Mouse (Mus musculus) midbrain, embryonic 15.5 days (tissue): Measurements from ENCODE around the gene Slc13a3. TPM values are rescaled to one million over a fixed set of nuclear protein-coding genes. Genes with fewer than 3 reads are reported as not detected.
A peak's percentile ranks its signal among the peaks of the same experiment; 100 is the strongest.

Source experiments
- ATAC-seq: fragments of 200-750 bp; cut with Nextera tagmentation; replicated peaks from 2 replicates; pipeline ENCODE4 v1.8.0; 2017; ENCODE audit warnings: moderate TSS enrichment
- H3K27ac ChIP-seq: fragments of 300-500 bp; sonication (generic); 2 replicates; pipeline ENCODE4 v1.5.1; 2015; ENCODE audit warnings: mild to moderate bottlenecking, inconsistent platforms
- H3K27me3 ChIP-seq: fragments of 300-500 bp; sonication (generic); replicated peaks from 2 replicates; pipeline ENCODE4 v1.6.1; 2015; ENCODE audit warnings: inconsistent platforms
- H3K36me3 ChIP-seq: fragments of 300-500 bp; sonication (generic); replicated peaks from 2 replicates; pipeline ENCODE4 v1.6.1; 2015; ENCODE audit warnings: inconsistent platforms
- H3K4me1 ChIP-seq: fragments of 300-500 bp; sonication (generic); 2 replicates; pipeline ENCODE4 v1.6.1; 2015; ENCODE audit warnings: inconsistent platforms
- H3K4me2 ChIP-seq: fragments of 300-500 bp; sonication (generic); 2 replicates; pipeline ENCODE4 v1.6.1; 2015; ENCODE audit warnings: inconsistent platforms, mild to moderate bottlenecking, moderate library complexity
- H3K4me3 ChIP-seq: fragments of 300-500 bp; sonication (generic); 2 replicates; pipeline ENCODE4 v1.5.1; 2015; ENCODE audit warnings: mild to moderate bottlenecking, inconsistent platforms
- H3K9ac ChIP-seq: fragments of 300-500 bp; sonication (generic); 2 replicates; pipeline ENCODE4 v1.6.1; 2015; ENCODE audit warnings: mild to moderate bottlenecking, inconsistent platforms
- H3K9me3 ChIP-seq: fragments of 300-500 bp; sonication (generic); 2 replicates; pipeline ENCODE4 v1.6.1; 2016; ENCODE audit warnings: inconsistent platforms
- WGBS: fragments of 180-500 bp; shearing (Covaris S2); methylation state at CpG from one replicate; pipeline ENCODE4 v1.1.7; 2015; ENCODE audit warnings: mixed read lengths; 5-methylcytosine and 5-hydroxymethylcytosine counted together
- polyA plus RNA-seq: library from polyadenylated mRNA; unstranded; fragments of >200 nt; fragmentation: Nextera tagmentation; extraction: Ambion mirVana; gene quantifications from 2 replicates; pipeline ENCODE4 v1.2.1, GENCODE M21; 2015

Slc13a3 gene
- polyA plus RNA-seq, 1 experiment from 2014 or later, result 10.1 TPM

DNA sequence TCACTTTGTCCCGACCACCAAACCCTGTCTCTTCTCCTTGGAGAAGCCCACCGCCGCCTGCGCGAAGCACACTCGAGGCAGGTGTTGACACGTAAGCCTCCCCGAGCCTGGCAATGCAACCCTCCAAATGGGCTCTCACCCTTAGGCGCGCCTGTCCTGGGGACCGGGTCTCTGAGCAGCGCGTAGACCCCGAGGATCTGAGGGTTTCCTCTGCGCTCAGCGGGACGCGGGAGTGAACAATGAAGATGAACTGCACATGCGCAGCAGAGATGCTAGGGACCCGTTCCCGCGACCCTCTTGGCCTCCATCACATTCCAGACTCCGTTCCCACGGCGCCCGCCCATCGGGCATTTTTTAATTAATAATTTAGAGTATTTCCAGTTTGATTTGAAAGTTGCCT, 104.5 kb downstream of the Slc13a3 start, which contains the start of gene Zfp663:
Gene Zfp663, minus strand, starts transcription at position 234 of the 400 bp plus-strand sequence.
- H3K27ac ChIP-seq, result peak within 1 kb of the TSS; percentile 86
- H3K4me2 ChIP-seq, result peak within 1 kb of the TSS; percentile 82
- H3K4me1 ChIP-seq, result peaks cover 23% of the 10 kb centered on the region
- H3K9me3 ChIP-seq, result no peaks in the 10 kb centered on the region
- no peaks in the 10 kb centered on the region for H3K27me3 ChIP-seq
- ATAC-seq, result peak; percentile 64; the same call in 1 of the 2 replicates
- H3K4me3 ChIP-seq, result peak within 1 kb of the TSS; percentile 60
- no peaks in the 10 kb centered on the region for H3K36me3 ChIP-seq
- WGBS, result under 1% methylated on average over 27 of the region's 27 CpGs
- peak within 1 kb of the TSS; percentile 90 for H3K9ac ChIP-seq

DNA sequence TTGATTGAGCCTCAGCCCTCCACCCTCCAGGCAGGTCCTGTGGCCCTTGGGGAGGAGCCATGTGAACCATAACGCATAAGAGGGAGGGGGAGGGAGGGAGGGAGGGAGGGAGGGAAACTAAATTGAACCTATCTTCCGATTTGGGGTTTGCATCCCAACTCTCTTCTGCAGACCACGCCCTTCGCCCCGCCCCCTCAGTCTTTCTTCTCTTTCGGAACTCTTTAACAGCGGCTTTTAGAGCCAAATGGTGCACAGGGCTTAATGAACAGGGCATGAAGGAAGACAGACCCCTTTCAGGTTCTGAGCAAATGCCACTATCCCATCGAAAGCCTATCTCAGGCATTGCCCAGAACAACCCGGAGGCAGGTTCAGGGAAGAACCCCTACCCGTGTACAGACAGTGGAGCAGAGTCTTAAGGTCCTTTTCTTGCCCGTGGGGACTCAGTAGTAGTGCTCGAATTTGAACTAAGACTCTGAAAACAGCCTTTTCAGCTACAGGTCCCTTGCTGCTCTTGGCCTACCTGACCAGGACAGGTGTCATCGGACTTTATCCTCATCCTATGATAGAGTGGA, 105.1 kb downstream of the Slc13a3 start:
- peak; percentile 50 for ATAC-seq
- H3K36me3 ChIP-seq, result no peaks in the 10 kb centered on the region
- under 1% methylated on average over 13 of the region's 13 CpGs for WGBS

GRCm38 (mm10) chr2:165367047-165367520, 105.9 kb downstream of the Slc13a3 start:
- Histone ChIP-seq H3K9ac (0 out of 2 replicates have a peak overlapping the region, but pooled peaks have one; percentile 8), H3K4me3 (peak overlapping the region; percentile 9; the same call in 1 of the 2 replicates), H3K36me3 (no peaks in the 10 kb centered on the region), H3K27ac (no peak overlapping the region), H3K4me2 (peak overlapping the region; percentile 82), H3K27me3 (no peaks in the 10 kb centered on the region), H3K4me1 (peaks cover 23% of the 10 kb centered on the region), H3K9me3 (no peaks in the 10 kb centered on the region)
- ATAC-seq, result no peak
- WGBS, result 12% methylated on average over 6 of the region's 8 CpGs

More for the DNA sequence above, 105.1 kb downstream of the Slc13a3 start:
- peaks cover 23% of the 10 kb centered on the region for H3K4me1 ChIP-seq
- H3K4me2 ChIP-seq, result peak overlapping the region; percentile 82
- peak overlapping the region; percentile 60 for H3K4me3 ChIP-seq
- no peaks in the 10 kb centered on the region for H3K9me3 ChIP-seq
- H3K27ac ChIP-seq, result peak overlapping the region; percentile 86
- peak overlapping the region; percentile 90 for H3K9ac ChIP-seq
- no peaks in the 10 kb centered on the region for H3K27me3 ChIP-seq

- no peaks in the 10 kb centered on the region for H3K36me3 ChIP-seq
- 14% methylated on average over 21 of the region's 21 CpGs for whole genome bisulfite sequencing
- no peak overlapping the region for H3K4me2 ChIP-seq
- no peak overlapping the region for H3K9ac ChIP-seq
- H3K9me3 ChIP-seq, result no peaks in the 10 kb centered on the region
- H3K4me3 ChIP-seq, result no peak overlapping the region; the same call in 1 of the 2 replicates
- no peaks in the 10 kb centered on the region for H3K27me3 ChIP-seq
- ATAC-seq, result no peak
- H3K4me1 ChIP-seq, result peaks cover 23% of the 10 kb centered on the region
- no peak overlapping the region for H3K27ac ChIP-seq
Observed at GRCm38 (mm10) chr2:165364334-165365091, 108.5 kb downstream of the Slc13a3 start.

DNA sequence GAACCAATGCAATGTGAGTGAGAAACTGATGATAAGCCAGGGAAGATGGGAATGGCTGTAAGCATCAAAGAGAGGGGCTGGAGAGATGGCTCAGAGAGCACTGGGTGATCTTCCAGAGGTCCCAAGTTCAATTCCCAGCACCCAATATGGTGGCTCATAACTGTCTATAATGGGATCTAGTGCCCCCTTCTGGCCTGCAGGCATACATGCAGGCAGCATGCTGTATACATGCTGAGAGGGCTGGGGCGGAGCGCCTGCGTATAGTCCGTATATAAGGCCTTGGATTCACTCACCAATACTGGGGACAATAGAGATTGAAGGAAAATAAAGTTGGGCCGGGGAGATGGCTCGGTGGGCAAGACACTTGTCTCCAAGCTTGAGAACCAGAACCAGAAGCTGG, 109.7 kb downstream of the Slc13a3 start:
- Histone ChIP-seq H3K9ac (no peak overlapping the region), H3K4me2 (no peak overlapping the region), H3K27me3 (no peaks in the 10 kb centered on the region), H3K9me3 (no peaks in the 10 kb centered on the region), H3K36me3 (no peaks in the 10 kb centered on the region), H3K4me3 (no peak overlapping the region), H3K27ac (no peak overlapping the region), H3K4me1 (peaks cover 18% of the 10 kb centered on the region)
- WGBS, result 90% methylated on average over 6 of the region's 6 CpGs
- no peak for ATAC-seq

GRCm38 (mm10) chr2:165360861-165361260, 112.2 kb downstream of the Slc13a3 start:
- Histone ChIP-seq H3K4me3 (no peak overlapping the region), H3K9me3 (no peaks in the 10 kb centered on the region), H3K4me2 (no peak overlapping the region), H3K27me3 (no peaks in the 10 kb centered on the region), H3K36me3 (no peaks in the 10 kb centered on the region), H3K4me1 (peaks cover 4% of the 10 kb centered on the region; the same call in 1 of the 2 replicates), H3K9ac (no peak overlapping the region), H3K27ac (no peak overlapping the region)
- 0% methylated on average over 1 of the region's 1 CpGs for WGBS
- 0 out of 2 replicates have a peak, but pooled peaks have one; percentile 65 for ATAC-seq

Other genes with a start within 250 kb of the Slc13a3 start
- gene Cdh22, start 238.4 kb downstream of the Slc13a3 start, polyA plus RNA-seq, result 20.8 and 21.2 TPM in 2 replicates
- 72.8 and 74.1 TPM in 2 replicates for gene Slc35c2, start 185.4 kb downstream of the Slc13a3 start, polyA plus RNA-seq
- gene Elmo2, start 146.8 kb downstream of the Slc13a3 start, polyA plus RNA-seq, result 111 and 115 TPM in 2 replicates
- gene Zfp663, start 104.5 kb downstream of the Slc13a3 start, polyA plus RNA-seq, result 8.5 and 10.9 TPM in 2 replicates
- 10.1 and 10.3 TPM in 2 replicates for gene Zfp334, start 85.0 kb downstream of the Slc13a3 start, polyA plus RNA-seq
- not detected in 2 replicates for gene Ocstamp, start 72.8 kb downstream of the Slc13a3 start, polyA plus RNA-seq
- gene Trp53rka, start 20.1 kb upstream of the Slc13a3 start, polyA plus RNA-seq, result 50.9 and 51.1 TPM in 2 replicates
- 1.6 and 2.6 TPM in 2 replicates for gene Slc2a10, start 30.6 kb upstream of the Slc13a3 start, polyA plus RNA-seq
- gene Eya2, start 121.8 kb upstream of the Slc13a3 start, polyA plus RNA-seq, result 4.6 and 9.0 TPM in 2 replicates